Mouse (Mus musculus) myocyte (in vitro differentiated cells): ENCODE results near the gene Col6a1. TPM values are rescaled to one million over a fixed set of nuclear protein-coding genes. Genes with fewer than 3 reads are reported as not detected.

Experiments used
- H3K27me3 ChIP-seq: one replicate; pipeline ENCODE4 v1.6.1; 2011; ENCODE audit not compliant: control insufficient read depth, insufficient read depth, insufficient read length
- H3K36me3 ChIP-seq: one replicate; pipeline ENCODE4 v1.6.1; 2011; ENCODE audit not compliant: control insufficient read depth, insufficient read depth
- H3K4me2 ChIP-seq: one replicate; pipeline ENCODE4 v1.6.1; 2011; ENCODE audit warnings: low read depth, control low read depth
- H3K4me3 ChIP-seq: one replicate; pipeline ENCODE4 v1.5.1; 2011; ENCODE audit warnings: mild to moderate bottlenecking, control low read depth, moderate library complexity
- H3K79me2 ChIP-seq: one replicate; pipeline ENCODE4 v1.6.1; 2011; ENCODE audit not compliant: control insufficient read depth, insufficient read depth
- H3ac ChIP-seq: one replicate; pipeline ENCODE4 v1.6.1; 2011; ENCODE audit not compliant: control insufficient read depth, insufficient read length
- CEBPB ChIP-seq: IDR thresholded peaks from 2 replicates; pipeline ENCODE4 v1.6.1; 2011; ENCODE audit warnings: mild to moderate bottlenecking, moderate library complexity; ENCODE audit not compliant: poor library complexity, insufficient read depth, severe bottlenecking
- E2F4 ChIP-seq: IDR thresholded peaks from one replicate; pipeline ENCODE4 v1.6.1; 2011; ENCODE audit warnings: mild to moderate bottlenecking, control low read depth, moderate library complexity; ENCODE audit not compliant: insufficient read depth
- MAX ChIP-seq: IDR thresholded peaks from one replicate; pipeline ENCODE4 v1.6.1; 2011; ENCODE audit warnings: low read depth, mild to moderate bottlenecking, control low read depth
- MYOD1 ChIP-seq, 3 experiments: IDR thresholded peaks; one replicate each; pipeline ENCODE4 v1.6.1; 2011; ENCODE audit warnings: control low read depth in 2 of 3, low read depth in 2 of 3, mild to moderate bottlenecking in 2 of 3, moderate library complexity in 1 of 3; ENCODE audit not compliant: insufficient read length in 2 of 3, control insufficient read depth in 1 of 3
- MYOG ChIP-seq, 3 experiments: IDR thresholded peaks; one replicate each; pipeline ENCODE4 v1.6.1; 2011; ENCODE audit warnings: control low read depth in 2 of 3, low read depth in 2 of 3, mild to moderate bottlenecking in 2 of 3; ENCODE audit not compliant: insufficient read length in 2 of 3, control insufficient read depth in 1 of 3, insufficient read depth in 1 of 3
- POLR2A ChIP-seq: IDR thresholded peaks from one replicate; pipeline ENCODE4 v1.6.1; 2011; ENCODE audit warnings: low read depth, mild to moderate bottlenecking, control low read depth, moderate library complexity; ENCODE audit not compliant: insufficient read length
- POLR2AphosphoS2 ChIP-seq: IDR thresholded peaks from one replicate; pipeline ENCODE4 v1.6.1; 2011; ENCODE audit warnings: low read depth, control low read depth; ENCODE audit not compliant: insufficient read length
- REST ChIP-seq: IDR thresholded peaks from one replicate; pipeline ENCODE4 v1.6.1; 2011; ENCODE audit warnings: mild to moderate bottlenecking, control low read depth, moderate library complexity; ENCODE audit not compliant: insufficient read depth, insufficient read length
- SRF ChIP-seq: IDR thresholded peaks from one replicate; pipeline ENCODE4 v1.6.1; 2011; ENCODE audit warnings: low read depth; ENCODE audit not compliant: control insufficient read depth, insufficient read length
- TCF12 ChIP-seq: IDR thresholded peaks from one replicate; pipeline ENCODE4 v1.6.1; 2011; ENCODE audit warnings: mild to moderate bottlenecking, control low read depth; ENCODE audit not compliant: poor library complexity, insufficient read depth, severe bottlenecking
- TCF3 ChIP-seq: IDR thresholded peaks from one replicate; pipeline ENCODE4 v1.6.1; 2011; ENCODE audit warnings: low read depth, control low read depth; ENCODE audit not compliant: insufficient read length
- USF1 ChIP-seq: IDR thresholded peaks from one replicate; pipeline ENCODE4 v1.6.1; 2011; ENCODE audit warnings: low read depth, mild to moderate bottlenecking, control low read depth, moderate library complexity
- polyA plus RNA-seq: library from polyadenylated mRNA; unstranded; fragments of >200 nt; fragmentation: generic; extraction: Trizol; gene quantifications from one replicate; pipeline ENCODE4 v1.2.1, GENCODE M21; 2012; ENCODE audit warnings: missing spikeins

Gene Col6a1
- polyA plus RNA-seq, 1 experiment = 144 TPM

DNA sequence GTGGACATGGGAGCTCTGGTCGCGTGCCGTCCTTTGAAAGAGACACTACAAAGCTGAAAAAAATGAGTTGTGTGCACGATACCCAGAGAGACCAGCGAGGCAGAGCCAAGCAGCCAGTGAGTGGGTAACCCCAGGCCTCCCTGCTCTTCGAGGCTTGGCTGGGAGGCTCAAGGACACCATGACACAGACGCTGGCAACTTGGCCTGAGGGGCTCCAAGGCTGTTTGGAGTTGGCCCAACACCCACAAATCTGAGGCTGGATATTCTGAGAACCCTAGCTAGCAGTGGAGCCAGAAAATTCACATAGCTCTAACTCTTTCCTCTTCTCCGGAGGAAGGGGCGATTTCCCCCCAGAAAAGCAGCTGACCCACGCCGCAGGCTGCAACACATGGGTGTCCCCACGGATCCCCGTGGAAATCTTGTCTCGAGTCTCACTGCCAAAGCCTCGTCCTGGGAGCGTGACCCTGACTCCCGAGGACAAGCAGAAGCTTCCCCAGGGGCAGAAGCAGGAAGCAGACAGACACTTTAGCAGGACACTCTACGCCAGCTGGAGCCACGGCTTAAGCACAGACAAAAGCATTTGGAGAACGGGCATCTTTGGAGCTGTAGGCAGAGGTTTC, 5.8 kb upstream of the Col6a1 start:
- Histone ChIP-seq H3K36me3 (no peaks in the 10 kb centered on the region), H3ac (no peak overlapping the region), H3K79me2 (no peaks in the 10 kb centered on the region), H3K4me2 (no peak overlapping the region), H3K27me3 (no peaks in the 10 kb centered on the region), H3K4me3 (no peak overlapping the region)
- no peak for TF ChIP-seq POLR2AphosphoS2
- TF ChIP-seq MYOG (IDR thresholded peaks at IDR 0.05; ENCODE audit: control insufficient read depth in 1 of 3, insufficient read depth in 1 of 3, insufficient read length in 2 of 3, low read depth in 2 of 3) = no peak
- TF ChIP-seq MAX = no peak
- no peak for TF ChIP-seq E2F4
- no peak for TF ChIP-seq CEBPB
- TF ChIP-seq REST = no peak
- no peak for TF ChIP-seq TCF12

DNA sequence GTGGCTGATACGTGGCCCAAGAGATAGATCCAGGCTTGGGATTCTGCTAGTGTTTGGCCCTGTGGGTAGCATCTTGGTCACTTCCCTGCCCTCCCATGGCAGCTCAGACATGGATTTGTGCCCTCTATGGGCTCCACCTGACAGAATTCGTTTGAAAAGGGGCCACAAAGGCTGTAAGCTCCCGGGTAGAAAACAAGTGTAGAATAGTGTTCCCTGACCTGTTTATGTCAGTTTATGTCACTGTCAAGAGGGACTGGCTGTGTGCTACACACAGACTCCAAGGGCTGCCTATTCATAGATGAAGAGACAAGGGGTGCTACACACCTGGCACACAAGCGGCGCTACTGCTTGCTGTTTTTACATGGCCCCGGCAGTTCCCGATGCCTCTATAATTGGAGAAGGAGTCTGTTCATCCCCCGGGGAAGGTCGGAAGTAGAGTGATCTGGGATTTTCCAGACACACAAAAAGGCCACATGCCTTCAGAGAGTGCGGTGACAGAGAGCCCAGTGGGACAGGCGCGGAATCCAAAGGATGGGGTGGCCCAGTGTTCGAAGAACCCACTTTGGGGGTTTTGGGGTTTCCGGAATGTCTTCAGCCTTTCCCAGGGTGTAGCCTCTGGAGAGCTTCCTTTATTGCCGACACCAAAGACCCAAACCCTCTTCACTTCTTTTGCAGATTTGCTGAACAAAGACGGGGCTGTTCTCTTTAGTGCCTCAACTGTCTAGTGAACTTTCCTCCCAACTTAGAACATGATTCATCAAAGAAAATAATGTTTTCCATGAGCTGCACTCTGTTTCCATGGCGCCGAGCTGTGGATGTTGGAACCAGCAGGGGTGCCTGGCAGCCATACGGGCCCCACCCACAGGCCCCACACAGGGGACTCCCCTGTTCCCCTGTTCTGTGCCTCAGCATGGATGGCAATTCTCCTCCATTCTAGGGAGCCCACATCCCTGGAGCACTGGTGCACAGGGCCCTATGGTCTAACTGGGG, 4.0 kb upstream of the Col6a1 start:
- H3K36me3 ChIP-seq = no peaks in the 10 kb centered on the region
- H3K4me3 ChIP-seq = no peak overlapping the region
- TF ChIP-seq MYOD1 (IDR thresholded peaks at IDR 0.05; ENCODE audit: control insufficient read depth in 1 of 3, insufficient read length in 2 of 3, low read depth in 2 of 3) (no peak), REST (no peak), MAX (no peak), POLR2A (no peak), MYOG (IDR thresholded peaks at IDR 0.05; ENCODE audit: control insufficient read depth in 1 of 3, insufficient read depth in 1 of 3, insufficient read length in 2 of 3, low read depth in 2 of 3) (no peak), TCF12 (no peak), USF1 (no peak), SRF (no peak), CEBPB (no peak), E2F4 (no peak), POLR2AphosphoS2 (no peak), TCF3 (no peak)
- no peaks in the 10 kb centered on the region for H3K27me3 ChIP-seq
- H3K4me2 ChIP-seq = peak overlapping the region; percentile 3
- H3K79me2 ChIP-seq = no peaks in the 10 kb centered on the region
- H3ac ChIP-seq = no peak overlapping the region

DNA sequence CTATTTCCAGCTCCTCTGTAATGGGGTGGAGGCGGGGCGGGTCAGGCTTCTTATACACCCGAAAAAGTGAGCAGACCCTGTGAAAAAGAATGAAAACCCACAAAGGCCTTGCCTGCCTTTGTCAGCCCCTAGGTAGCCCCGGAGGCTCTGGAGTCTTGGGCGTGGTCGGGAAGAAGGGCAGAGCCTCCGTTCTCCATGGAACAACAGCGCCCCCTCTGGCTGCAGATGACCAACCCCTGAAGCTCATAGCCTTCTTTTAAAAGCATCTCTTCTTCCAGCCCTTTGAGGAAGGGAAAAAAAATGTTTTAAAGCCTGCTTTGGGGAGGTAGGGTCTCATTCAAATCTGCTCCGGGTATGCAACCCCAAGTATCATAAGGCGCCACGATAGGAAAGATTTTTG, 2.4 kb upstream of the Col6a1 start:
- H3K79me2 ChIP-seq = no peaks in the 10 kb centered on the region
- no peaks in the 10 kb centered on the region for H3K36me3 ChIP-seq
- no peak overlapping the region for H3K4me2 ChIP-seq
- TF ChIP-seq CEBPB (no peak), MYOD1 (IDR thresholded peaks at IDR 0.05; ENCODE audit: control insufficient read depth in 1 of 3, insufficient read length in 2 of 3, low read depth in 2 of 3) (no peak)
- H3ac ChIP-seq = no peak overlapping the region
- no peak overlapping the region for H3K4me3 ChIP-seq
- no peaks in the 10 kb centered on the region for H3K27me3 ChIP-seq

DNA sequence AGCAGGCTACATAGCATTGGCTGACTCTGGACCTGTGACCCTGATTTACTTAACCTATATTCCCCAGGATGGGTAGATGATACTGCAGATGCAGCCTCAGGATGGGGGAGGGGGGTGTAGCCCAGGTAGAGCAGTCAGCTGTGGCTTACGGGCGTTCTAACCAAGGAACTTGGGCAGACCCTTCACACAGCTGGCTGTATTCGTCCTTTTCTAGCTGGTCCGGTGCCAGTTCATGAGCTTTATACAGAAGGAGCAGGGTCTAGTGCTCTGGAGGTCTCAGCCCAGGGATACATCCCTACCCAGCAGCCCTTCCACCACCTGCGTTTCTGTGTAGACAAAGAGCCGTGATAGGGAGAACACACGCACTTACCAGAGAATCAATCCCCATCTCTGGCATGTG, 1.3 kb upstream of the Col6a1 start:
- Histone ChIP-seq H3K79me2 (no peaks in the 10 kb centered on the region), H3K4me2 (no peak overlapping the region)
- TF ChIP-seq TCF3 (no peak), TCF12 (no peak), CEBPB (no peak), MYOD1 (IDR thresholded peaks at IDR 0.05; ENCODE audit: control insufficient read depth in 1 of 3, insufficient read length in 2 of 3, low read depth in 2 of 3) (no peak), REST (no peak), USF1 (no peak), MAX (no peak), POLR2A (no peak), E2F4 (no peak), SRF (no peak), MYOG (IDR thresholded peaks at IDR 0.05; ENCODE audit: control insufficient read depth in 1 of 3, insufficient read depth in 1 of 3, insufficient read length in 2 of 3, low read depth in 2 of 3) (no peak), POLR2AphosphoS2 (no peak)

DNA sequence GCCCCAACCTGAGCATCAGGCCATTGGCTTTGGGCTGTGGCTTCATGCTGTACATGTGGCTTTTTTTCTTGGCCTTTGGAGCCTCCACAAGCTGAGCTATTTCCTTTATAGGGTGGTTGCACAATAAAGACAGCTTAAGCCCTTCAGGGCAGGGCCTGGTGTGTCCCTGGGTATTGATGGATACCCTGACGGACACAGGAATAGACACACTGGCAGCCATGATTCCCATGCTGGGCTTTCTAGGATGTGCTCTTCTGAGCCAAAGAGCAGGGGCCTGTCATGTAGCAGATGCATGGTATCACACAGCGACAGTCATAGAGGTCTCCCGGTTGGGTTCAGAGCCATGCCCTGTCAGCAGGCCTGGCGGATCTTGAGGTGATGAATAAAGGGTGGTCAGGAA, 898 bp upstream of the Col6a1 start:
- no peak overlapping the region for H3K4me3 ChIP-seq
- no peaks in the 10 kb centered on the region for H3K27me3 ChIP-seq
- no peak overlapping the region for H3ac ChIP-seq
- no peaks in the 10 kb centered on the region for H3K79me2 ChIP-seq
- TF ChIP-seq MYOG (IDR thresholded peaks at IDR 0.05; ENCODE audit: control insufficient read depth in 1 of 3, insufficient read depth in 1 of 3, insufficient read length in 2 of 3, low read depth in 2 of 3) (no peak), E2F4 (no peak), POLR2AphosphoS2 (no peak), TCF3 (no peak), CEBPB (no peak), USF1 (no peak), POLR2A (no peak), TCF12 (no peak), SRF (no peak), MAX (no peak), REST (no peak), MYOD1 (IDR thresholded peaks at IDR 0.05; ENCODE audit: control insufficient read depth in 1 of 3, insufficient read length in 2 of 3, low read depth in 2 of 3) (no peak)
- H3K36me3 ChIP-seq = no peaks in the 10 kb centered on the region
- H3K4me2 ChIP-seq = no peak overlapping the region

More for the DNA sequence above, 1.3 kb upstream of the Col6a1 start:
- Histone ChIP-seq H3K27me3 (no peaks in the 10 kb centered on the region), H3K36me3 (no peaks in the 10 kb centered on the region), H3ac (no peak overlapping the region), H3K4me3 (no peak overlapping the region)
